In genomic region chr10:125121762-125122161, GRCm38 (mm10) we compare ENCODE assay signal across 15 mouse cellular contexts.
DNase-seq lines count a peak whose midpoint lies in the region; ATAC-seq lines count a peak whose summit lies in the region.
"Had no signal": no experiment of that assay in that cellular context is flagged by ENCODE, and none has a peak within 500 bp of the region (broad histone marks: within the 10 kb centered on the region; RNA-seq: fewer than 3 reads in every experiment).

No protein-coding gene starts in this region.

- no peaks in the 10 kb centered on the region for H3K27me3 ChIP-seq in embryonic facial prominence, embryonic 10.5 days (replicated peaks; ENCODE audit: low read depth, poor library complexity, severe bottlenecking)
- H3K27me3 ChIP-seq: limb, embryonic 13.5 days had no signal

- H3K9me3 ChIP-seq in embryonic facial prominence, embryonic 10.5 days, result no peaks in the 10 kb centered on the region
- H3K9me3 ChIP-seq: limb, embryonic 13.5 days had no signal

- no peaks in the 10 kb centered on the region for H3K4me1 ChIP-seq in embryonic facial prominence, embryonic 10.5 days
- H3K4me1 ChIP-seq: limb, embryonic 13.5 days had no signal

- DNase-seq in cerebellum, postnatal 14 days, result peak; percentile 5 to 7
- DNase-seq in cerebellum, adult 9-11 months, result no peak
- peak; percentile 64 to 73 for DNase-seq in layer of hippocampus, postnatal 10 days (ENCODE audit: low spot score in 2 of 2)
- DNase-seq in right cerebral cortex, adult 18-20 months, result peak; percentile 68
- no peak for DNase-seq in embryonic facial prominence, embryonic 10.5 days (ENCODE audit: low spot score)
- DNase-seq in cerebellum, adult 8-10 months, result no peak
- no peak for DNase-seq in gastrocnemius, adult 8-10 months (ENCODE audit: low spot score in 2 of 2)
- DNase-seq: heart, adult 18-20 months; heart, postnatal 4 days; kidney, adult 2 months; lung, embryonic 14.5 days; thymus, postnatal 14 days had no signal

- H3K27ac ChIP-seq in embryonic facial prominence, embryonic 10.5 days (replicated peaks), result no peak overlapping the region
- H3K27ac ChIP-seq: limb, embryonic 13.5 days had no signal

- ATAC-seq in frontal cortex, adult (ENCODE audit: low TSS enrichment), result peak; percentile 97

- no peak overlapping the region for H3K4me3 ChIP-seq in embryonic facial prominence, embryonic 10.5 days
- H3K4me3 ChIP-seq: erythroblast, embryonic 14.5 days; limb, embryonic 13.5 days had no signal

- H3K36me3 ChIP-seq in embryonic facial prominence, embryonic 10.5 days (replicated peaks), result no peaks in the 10 kb centered on the region
- H3K36me3 ChIP-seq: limb, embryonic 13.5 days had no signal

- 92% methylated on average over 5 of the region's 5 CpGs for WGBS in embryonic facial prominence, embryonic 10.5 days

Comparison
In these comparisons a context has a peak if more than half of its experiments do, and no peak if none do; other contexts are left out.
1. DNase-seq: peak in cerebellum, postnatal 14 days (2 of 2), layer of hippocampus, postnatal 10 days (2 of 2) and right cerebral cortex, adult 18-20 months (single experiment); none in cerebellum, adult 9-11 months (single experiment), embryonic facial prominence, embryonic 10.5 days (single experiment), cerebellum, adult 8-10 months (single experiment) and gastrocnemius, adult 8-10 months (0 of 2).